Mouse (Mus musculus): ENCODE measurements around the gene Ubap2. TPM values are rescaled to one million over a fixed set of nuclear protein-coding genes. Genes with fewer than 3 reads are reported as not detected.

Gene Ubap2
- polyA plus RNA-seq, 1 experiment from 2014 or later: 82.6 TPM

DNA sequence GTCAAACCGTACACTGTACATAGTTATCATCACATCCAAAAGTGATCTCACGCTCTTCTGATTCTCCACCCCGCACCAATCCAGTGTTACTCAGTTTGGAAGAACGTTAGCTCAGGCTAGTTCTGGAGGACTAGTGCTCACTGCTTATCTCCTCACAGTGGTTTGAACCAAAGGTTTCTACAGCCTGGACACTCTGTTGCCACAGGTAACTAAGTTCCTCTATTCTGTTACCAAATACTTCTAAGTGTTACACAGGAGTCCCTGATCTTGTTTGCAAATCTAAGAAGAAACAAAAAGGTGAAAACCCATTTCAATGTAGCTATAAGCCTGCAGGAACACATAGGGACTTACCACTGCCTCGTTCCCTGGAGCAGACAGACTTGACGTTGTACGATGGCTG is 21.0 kb upstream of the Ubap2 start:
- peaks cover 89% of the 10 kb centered on the region for H3K36me3 ChIP-seq (replicated peaks)
- no peak overlapping the region for H3K9ac ChIP-seq
- no peaks in the 10 kb centered on the region for H3K9me3 ChIP-seq
- H3K27ac ChIP-seq: no peak overlapping the region
- no peak for ATAC-seq (ENCODE audit: low FRiP score)
- H3K27me3 ChIP-seq: no peaks in the 10 kb centered on the region
- 97% methylated on average over 7 of the region's 7 CpGs for WGBS
- no peak overlapping the region for H3K4me2 ChIP-seq
- H3K4me1 ChIP-seq: peaks cover 5% of the 10 kb centered on the region; the same call in 1 of the 2 replicates
- H3K4me3 ChIP-seq (replicated peaks): no peak overlapping the region

DNA sequence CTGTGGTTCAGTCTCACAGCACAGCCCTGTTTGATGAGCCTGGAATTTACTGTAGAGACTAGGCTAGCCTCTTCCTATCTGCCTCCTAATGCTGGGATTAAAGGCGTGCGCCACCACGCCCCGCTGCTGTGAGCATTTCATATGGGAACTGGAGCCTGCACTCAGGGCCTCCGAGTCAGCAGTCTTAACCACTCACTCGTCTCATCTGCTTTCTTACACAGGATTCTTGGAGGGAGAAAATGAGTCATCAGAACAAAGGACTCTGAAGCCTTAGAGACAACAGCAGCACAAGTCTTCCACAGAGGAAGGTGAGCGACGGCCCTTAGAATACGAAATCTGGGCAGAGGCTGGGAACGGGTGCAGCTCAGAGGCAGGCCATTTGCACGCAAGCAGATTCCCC is 20.6 kb upstream of the Ubap2 start:
- Histone ChIP-seq H3K27me3 (no peaks in the 10 kb centered on the region), H3K4me1 (peaks cover 5% of the 10 kb centered on the region; the same call in 1 of the 2 replicates), H3K4me2 (no peak overlapping the region), H3K36me3 (replicated peaks) (peaks cover 89% of the 10 kb centered on the region), H3K9ac (no peak overlapping the region), H3K4me3 (replicated peaks) (no peak overlapping the region), H3K9me3 (no peaks in the 10 kb centered on the region), H3K27ac (no peak overlapping the region)
- no peak for ATAC-seq (ENCODE audit: low FRiP score)
- 90% methylated on average over 11 of the region's 11 CpGs for WGBS

DNA sequence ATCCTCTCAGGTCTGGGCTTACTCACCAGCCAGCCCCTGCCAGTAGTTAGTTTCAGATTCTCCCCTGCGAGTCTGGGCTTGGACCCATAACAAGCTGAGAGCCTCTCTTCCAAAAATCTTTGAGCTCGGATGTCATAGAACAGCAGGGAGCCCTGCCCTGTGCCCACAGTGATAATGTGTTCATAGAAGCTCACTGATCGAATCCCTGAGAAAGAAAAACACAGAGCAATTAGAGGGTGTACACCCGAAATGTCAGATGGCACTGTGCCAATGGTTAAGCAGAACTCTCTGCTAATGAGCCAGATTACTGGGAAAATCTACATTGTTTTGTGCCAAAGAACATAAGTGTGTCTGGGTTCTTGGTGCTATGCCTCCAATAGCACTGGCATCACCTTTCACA is 19.0 kb upstream of the Ubap2 start:
- H3K4me1 ChIP-seq: peaks cover 5% of the 10 kb centered on the region; the same call in 1 of the 2 replicates
- H3K27me3 ChIP-seq: no peaks in the 10 kb centered on the region
- H3K9me3 ChIP-seq: no peaks in the 10 kb centered on the region
- peak overlapping the region; percentile 71 for H3K27ac ChIP-seq
- 64% methylated on average over 4 of the region's 4 CpGs for WGBS
- ATAC-seq (ENCODE audit: low FRiP score): peak; percentile 81; the same call in 1 of the 2 replicates
- H3K9ac ChIP-seq: no peak overlapping the region
- 0 out of 2 replicates have a peak overlapping the region, but pooled peaks have one; percentile 9 for H3K4me2 ChIP-seq
- no peak overlapping the region for H3K4me3 ChIP-seq (replicated peaks)
- H3K36me3 ChIP-seq (replicated peaks): peaks cover 75% of the 10 kb centered on the region

DNA sequence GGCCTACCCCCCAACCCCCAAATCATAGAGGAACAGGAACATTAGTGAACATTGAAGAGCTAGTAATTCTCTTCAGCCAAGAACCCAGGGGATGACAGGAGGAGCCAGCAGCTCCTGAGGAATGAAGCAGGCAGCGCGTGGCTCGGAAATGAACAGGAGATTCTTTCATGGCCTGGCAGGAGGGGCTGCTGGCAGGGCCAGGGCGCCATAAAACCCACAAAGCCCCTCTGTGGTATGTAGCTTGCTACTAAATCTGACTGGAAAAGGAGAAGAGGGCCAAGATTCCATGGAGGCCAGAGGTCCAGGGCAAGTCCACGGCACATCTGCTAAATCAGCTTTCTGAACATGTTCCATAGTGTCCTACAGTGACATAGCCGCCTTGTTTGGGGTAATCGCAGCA is 14.9 kb upstream of the Ubap2 start:
- Histone ChIP-seq H3K9me3 (no peaks in the 10 kb centered on the region), H3K9ac (no peak overlapping the region), H3K4me1 (peaks cover 5% of the 10 kb centered on the region; the same call in 1 of the 2 replicates), H3K4me3 (replicated peaks) (no peak overlapping the region), H3K27me3 (no peaks in the 10 kb centered on the region), H3K4me2 (no peak overlapping the region), H3K36me3 (replicated peaks) (peaks cover 38% of the 10 kb centered on the region), H3K27ac (no peak overlapping the region)
- ATAC-seq (ENCODE audit: low FRiP score): no peak
- WGBS: 82% methylated on average over 7 of the region's 7 CpGs

DNA sequence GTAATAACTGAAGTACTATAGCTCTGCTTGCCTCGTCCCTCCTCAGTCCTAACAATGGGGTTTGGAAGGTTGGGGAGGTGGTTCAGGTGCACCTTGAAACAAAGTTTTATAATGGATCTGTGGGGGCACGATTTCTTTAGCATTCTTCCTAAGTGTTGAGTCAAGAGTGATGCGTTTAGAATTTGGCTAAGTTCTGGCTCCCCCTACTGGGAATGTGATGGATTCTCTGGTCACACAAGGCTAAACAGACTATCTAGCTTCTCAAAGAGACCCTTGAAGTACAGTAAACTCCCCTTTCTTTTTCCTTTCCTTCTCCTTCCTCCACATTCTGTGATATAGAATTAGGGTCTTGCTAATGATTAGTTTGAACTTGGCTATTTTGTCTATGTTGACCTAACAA is 11.5 kb upstream of the Ubap2 start:
- no peak for ATAC-seq (ENCODE audit: low FRiP score)
- peaks cover 10% of the 10 kb centered on the region for H3K36me3 ChIP-seq (replicated peaks)
- no peaks in the 10 kb centered on the region for H3K4me1 ChIP-seq
- H3K27ac ChIP-seq: no peak overlapping the region
- H3K4me2 ChIP-seq: no peak overlapping the region
- WGBS: 31% methylated on average over 3 of the region's 3 CpGs
- no peak overlapping the region for H3K4me3 ChIP-seq (replicated peaks)
- no peak overlapping the region for H3K9ac ChIP-seq
- no peaks in the 10 kb centered on the region for H3K27me3 ChIP-seq
- H3K9me3 ChIP-seq: no peaks in the 10 kb centered on the region

DNA sequence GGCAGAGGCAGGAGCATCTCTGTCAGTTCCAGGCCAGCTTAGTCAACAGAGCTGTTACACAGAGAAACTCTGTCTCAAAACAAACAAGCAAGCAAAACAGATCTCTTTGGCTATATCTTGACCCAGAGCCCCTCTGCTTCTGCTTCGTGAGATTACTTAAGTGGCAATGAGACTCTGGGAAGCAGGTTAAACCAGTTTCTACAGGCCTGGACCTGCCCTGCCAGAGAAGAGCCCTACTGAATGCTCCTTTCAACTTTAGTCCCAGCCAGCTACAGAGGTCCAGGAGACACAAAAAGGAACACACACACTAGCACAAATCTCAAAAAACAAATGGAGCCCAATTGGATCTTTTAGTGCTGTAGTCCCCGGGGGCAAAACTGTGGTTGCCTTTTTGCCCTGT is 9.1 kb upstream of the Ubap2 start:
- Histone ChIP-seq H3K36me3 (replicated peaks) (no peaks in the 10 kb centered on the region), H3K4me2 (no peak overlapping the region), H3K4me3 (replicated peaks) (no peak overlapping the region), H3K9me3 (no peaks in the 10 kb centered on the region), H3K4me1 (no peaks in the 10 kb centered on the region), H3K27me3 (no peaks in the 10 kb centered on the region), H3K9ac (no peak overlapping the region), H3K27ac (no peak overlapping the region)
- 88% methylated on average over 2 of the region's 2 CpGs for WGBS
- ATAC-seq (ENCODE audit: low FRiP score): no peak

DNA sequence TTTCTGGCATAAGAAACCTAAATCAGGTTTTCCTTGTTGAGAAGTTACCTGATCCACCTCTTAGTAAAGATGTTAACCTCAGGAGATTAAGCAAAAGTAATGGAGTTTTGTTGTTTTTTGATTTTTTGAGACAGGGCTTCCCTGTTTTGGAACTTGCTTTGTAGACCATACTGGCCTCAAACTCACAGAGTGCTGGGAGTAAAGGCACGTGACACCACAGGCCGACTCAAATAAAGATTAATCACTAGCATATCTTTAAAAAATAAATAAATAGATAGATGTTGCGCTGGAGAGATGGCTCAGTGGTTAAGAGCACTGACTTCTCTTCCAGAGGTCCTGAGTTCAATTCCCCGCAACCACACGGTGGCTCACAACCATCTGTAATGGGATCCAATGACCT is 983 bp upstream of the Ubap2 start:
- peaks cover 3% of the 10 kb centered on the region for H3K36me3 ChIP-seq (replicated peaks)
- H3K4me3 ChIP-seq (replicated peaks): peak overlapping the region; percentile 90
- peaks cover 29% of the 10 kb centered on the region for H3K4me1 ChIP-seq
- no peaks in the 10 kb centered on the region for H3K27me3 ChIP-seq
- H3K9me3 ChIP-seq: no peaks in the 10 kb centered on the region
- no peak for ATAC-seq (ENCODE audit: low FRiP score)
- 80% methylated on average over 5 of the region's 5 CpGs for WGBS
- peak overlapping the region; percentile 90 for H3K4me2 ChIP-seq
- H3K27ac ChIP-seq: peak overlapping the region; percentile 87
- no peak overlapping the region; the same call in 1 of the 2 replicates for H3K9ac ChIP-seq

DNA sequence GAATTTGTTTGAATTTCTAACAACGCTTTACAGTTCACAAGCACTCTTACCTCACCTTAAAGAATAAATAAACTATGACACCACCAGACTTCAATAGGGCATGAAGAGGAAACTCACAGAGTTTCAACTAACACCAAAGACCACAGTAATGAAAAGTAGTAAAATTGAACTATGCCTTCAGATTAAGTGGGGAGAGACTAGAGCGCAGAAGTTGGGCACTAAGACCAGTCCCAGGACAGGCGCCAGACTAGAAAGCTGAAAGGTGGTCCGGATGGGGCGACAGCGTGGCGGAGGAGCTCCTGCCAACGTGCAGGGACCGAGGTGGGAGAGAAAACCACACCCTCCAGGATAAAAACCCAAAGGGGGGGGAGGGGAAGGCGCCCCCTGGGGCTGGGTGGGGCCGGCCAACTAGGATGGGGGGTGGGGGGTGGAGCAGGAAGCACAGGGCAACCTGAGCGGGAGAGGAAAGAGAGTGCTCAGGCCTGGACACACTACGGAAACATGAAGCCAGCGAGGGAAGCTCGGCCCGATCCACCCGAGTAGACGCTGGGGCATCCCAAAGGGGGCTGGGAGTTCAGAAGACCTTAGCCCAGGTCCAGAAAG is 466 bp downstream of the Ubap2 start:
- H3K9ac ChIP-seq: peak overlapping the region; percentile 96
- H3K27ac ChIP-seq: peak overlapping the region; percentile 87
- ATAC-seq (ENCODE audit: low FRiP score): peak; percentile 70

DNA sequence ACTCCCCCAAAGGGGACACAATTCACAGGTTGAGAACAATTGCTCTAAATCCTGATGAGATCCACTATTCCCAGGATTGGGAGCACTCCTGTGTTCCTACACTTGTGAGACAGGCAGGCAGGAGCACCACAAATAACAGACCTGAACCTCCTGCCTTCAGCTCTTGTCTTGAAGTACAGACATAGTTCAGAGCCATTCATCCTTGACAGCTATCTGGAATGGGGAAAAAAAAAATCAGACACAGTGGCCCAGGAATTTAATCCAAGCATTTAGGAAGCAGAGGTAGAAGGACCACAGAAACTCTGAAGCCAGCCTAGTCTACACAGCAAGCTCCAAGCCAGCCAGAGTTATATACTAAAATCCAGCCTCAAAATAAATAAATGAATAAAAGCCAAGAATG is 6.8 kb downstream of the Ubap2 start:
- peaks cover 31% of the 10 kb centered on the region for H3K36me3 ChIP-seq (replicated peaks)

More for the DNA sequence above, 466 bp downstream of the Ubap2 start:
- Histone ChIP-seq H3K4me1 (peaks cover 29% of the 10 kb centered on the region), H3K9me3 (no peaks in the 10 kb centered on the region), H3K4me3 (replicated peaks) (peak overlapping the region; percentile 90), H3K36me3 (replicated peaks) (peaks cover 15% of the 10 kb centered on the region), H3K4me2 (peak overlapping the region; percentile 90), H3K27me3 (no peaks in the 10 kb centered on the region)
- WGBS: 2% methylated on average over 18 of the region's 18 CpGs

DNA sequence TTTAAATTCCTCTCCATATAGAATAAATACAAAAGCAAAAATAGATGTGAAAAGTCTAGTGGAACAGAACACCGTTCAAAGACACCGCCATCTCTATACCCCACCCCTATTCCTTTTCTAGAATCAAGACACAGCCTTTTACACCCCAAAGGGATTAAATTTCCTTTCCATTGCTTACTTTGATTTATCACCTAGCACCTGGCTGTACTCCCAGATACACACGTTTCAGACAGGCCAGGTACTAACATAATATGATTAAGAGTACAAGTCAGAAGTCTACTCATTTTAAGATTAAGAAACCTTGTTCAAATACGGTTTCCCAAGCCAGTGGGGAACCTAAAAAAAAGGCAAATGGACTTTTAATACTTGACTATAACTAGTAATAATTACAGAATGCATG is 8.6 kb downstream of the Ubap2 start:
- Histone ChIP-seq H3K4me1 (no peaks in the 10 kb centered on the region), H3K9me3 (no peaks in the 10 kb centered on the region), H3K27me3 (no peaks in the 10 kb centered on the region), H3K9ac (no peak overlapping the region), H3K4me3 (replicated peaks) (no peak overlapping the region), H3K4me2 (no peak overlapping the region), H3K36me3 (replicated peaks) (peaks cover 40% of the 10 kb centered on the region), H3K27ac (no peak overlapping the region)
- ATAC-seq (ENCODE audit: low FRiP score): no peak
- 89% methylated on average over 4 of the region's 4 CpGs for WGBS

More for the DNA sequence above, 6.8 kb downstream of the Ubap2 start:
- no peak overlapping the region for H3K4me2 ChIP-seq
- ATAC-seq (ENCODE audit: low FRiP score): no peak
- no peaks in the 10 kb centered on the region for H3K27me3 ChIP-seq
- H3K4me1 ChIP-seq: peaks cover 14% of the 10 kb centered on the region
- H3K27ac ChIP-seq: no peak overlapping the region
- no peak overlapping the region for H3K4me3 ChIP-seq (replicated peaks)
- H3K9me3 ChIP-seq: no peaks in the 10 kb centered on the region
- H3K9ac ChIP-seq: no peak overlapping the region

DNA sequence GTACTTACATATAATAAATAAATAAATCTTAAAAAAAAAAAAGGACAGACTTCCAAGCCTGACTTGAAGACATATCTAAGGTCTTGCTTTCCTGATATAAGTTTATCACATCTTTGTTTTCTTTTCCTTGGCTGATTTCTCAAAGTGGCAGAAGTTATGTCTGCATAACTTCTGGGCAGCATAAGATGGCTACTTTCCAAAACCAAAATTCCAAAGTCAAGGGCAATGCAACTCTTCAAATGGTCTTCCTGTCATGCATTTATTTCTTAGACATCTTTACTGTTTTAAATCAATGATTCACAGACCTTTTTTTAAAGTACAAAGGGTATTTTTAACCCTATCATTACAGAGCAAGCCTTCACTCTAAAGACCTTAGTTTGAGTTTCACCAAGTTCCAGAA is 14.3 kb downstream of the Ubap2 start:
- H3K4me1 ChIP-seq: no peaks in the 10 kb centered on the region
- H3K9me3 ChIP-seq: no peaks in the 10 kb centered on the region
- H3K4me3 ChIP-seq (replicated peaks): no peak overlapping the region
- no peak overlapping the region for H3K9ac ChIP-seq
- no peak overlapping the region for H3K4me2 ChIP-seq
- no peaks in the 10 kb centered on the region for H3K27me3 ChIP-seq
- H3K27ac ChIP-seq: no peak overlapping the region
- no peak for ATAC-seq (ENCODE audit: low FRiP score)
- peaks cover 11% of the 10 kb centered on the region for H3K36me3 ChIP-seq (replicated peaks)

DNA sequence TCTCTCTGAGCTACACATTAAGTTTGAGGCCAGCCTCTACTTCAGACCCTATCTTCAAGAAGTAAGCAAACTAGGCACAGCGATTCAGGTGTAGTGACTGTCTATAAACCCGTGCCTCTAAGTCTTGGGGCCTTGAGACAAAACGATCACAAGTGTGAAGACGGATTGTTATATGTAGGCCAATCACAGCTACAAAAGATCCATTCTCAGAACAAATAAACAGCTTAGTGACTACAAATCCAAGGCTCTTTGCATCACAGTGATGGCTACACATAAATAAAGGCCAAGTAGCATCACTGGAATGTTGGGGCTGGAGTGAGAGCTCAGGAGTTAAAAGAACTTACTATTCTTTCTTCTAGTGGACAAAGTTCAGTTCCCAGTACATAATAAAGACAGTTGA is 15.9 kb downstream of the Ubap2 start:
- Histone ChIP-seq H3K9ac (no peak overlapping the region), H3K9me3 (no peaks in the 10 kb centered on the region), H3K27ac (no peak overlapping the region), H3K36me3 (replicated peaks) (peaks cover 9% of the 10 kb centered on the region), H3K4me3 (replicated peaks) (no peak overlapping the region), H3K4me2 (no peak overlapping the region), H3K27me3 (no peaks in the 10 kb centered on the region), H3K4me1 (no peaks in the 10 kb centered on the region)
- ATAC-seq (ENCODE audit: low FRiP score): no peak
- 96% methylated on average over 4 of the region's 4 CpGs for WGBS

DNA sequence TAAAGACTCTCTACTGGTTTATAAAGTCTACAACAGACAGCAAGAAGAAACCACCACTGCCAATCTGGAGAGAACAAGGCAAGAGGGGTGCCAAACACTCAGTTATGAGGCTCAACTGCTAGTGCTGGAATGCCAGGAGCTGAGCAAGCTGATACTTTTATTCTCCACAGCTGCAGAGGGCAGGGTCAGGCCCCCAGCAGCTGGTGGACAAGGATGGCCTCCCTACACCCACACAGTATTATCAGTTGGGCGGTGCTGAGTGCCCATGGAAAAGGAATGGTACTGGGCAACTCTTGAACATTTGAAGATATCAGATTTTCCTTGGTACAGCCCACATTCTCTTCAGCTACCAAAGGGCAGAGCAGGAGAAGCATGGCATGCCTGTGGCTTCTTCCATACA is 17.2 kb downstream of the Ubap2 start:
- no peak for ATAC-seq (ENCODE audit: low FRiP score)
- Histone ChIP-seq H3K27me3 (no peaks in the 10 kb centered on the region), H3K27ac (no peak overlapping the region), H3K9ac (no peak overlapping the region), H3K4me2 (no peak overlapping the region), H3K9me3 (no peaks in the 10 kb centered on the region), H3K4me3 (replicated peaks) (no peak overlapping the region), H3K4me1 (no peaks in the 10 kb centered on the region), H3K36me3 (replicated peaks) (peaks cover 6% of the 10 kb centered on the region)
- 95% methylated on average over 1 of the region's 1 CpGs for WGBS
